Mouse (Mus musculus) adrenal gland, postnatal 14 days (tissue): ENCODE measurements around the gene Ass1. TPM values are rescaled to one million over a fixed set of nuclear protein-coding genes. Genes with fewer than 3 reads are reported as not detected.

Experiments
- DNase-seq: peaks from one replicate; pipeline ENCODE4 v3.0.0; 2021; ENCODE audit warnings: mixed read lengths
- total RNA-seq: library from RNA; stranded (reverse); gene quantifications from 2 replicates; pipeline ENCODE4 v1.2.3, GENCODE M21; 2021

Ass1 gene
- total RNA-seq, 1 experiment from 2014 or later = 410 TPM

DNA sequence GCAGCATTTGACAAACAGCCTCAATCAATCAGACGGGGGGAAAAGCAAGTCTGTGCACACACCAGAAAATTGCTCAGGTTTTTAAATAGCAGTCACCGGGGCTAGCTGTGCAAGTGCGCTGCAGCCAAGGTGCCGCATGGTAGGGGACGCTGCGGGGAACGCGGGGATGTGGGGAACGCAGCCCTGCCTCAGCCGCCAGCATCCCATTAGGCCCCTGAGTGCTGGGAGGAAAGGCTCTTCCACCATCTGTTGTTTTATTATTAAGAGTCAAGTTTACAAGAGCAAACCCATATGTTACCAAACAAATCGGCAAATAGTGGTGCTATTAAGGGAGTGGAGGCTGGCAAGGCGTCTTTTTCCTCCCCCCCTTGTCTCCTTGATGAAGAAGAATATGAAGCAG lies 19.2 kb downstream of the Ass1 start:
- no peak for DNase-seq

DNA sequence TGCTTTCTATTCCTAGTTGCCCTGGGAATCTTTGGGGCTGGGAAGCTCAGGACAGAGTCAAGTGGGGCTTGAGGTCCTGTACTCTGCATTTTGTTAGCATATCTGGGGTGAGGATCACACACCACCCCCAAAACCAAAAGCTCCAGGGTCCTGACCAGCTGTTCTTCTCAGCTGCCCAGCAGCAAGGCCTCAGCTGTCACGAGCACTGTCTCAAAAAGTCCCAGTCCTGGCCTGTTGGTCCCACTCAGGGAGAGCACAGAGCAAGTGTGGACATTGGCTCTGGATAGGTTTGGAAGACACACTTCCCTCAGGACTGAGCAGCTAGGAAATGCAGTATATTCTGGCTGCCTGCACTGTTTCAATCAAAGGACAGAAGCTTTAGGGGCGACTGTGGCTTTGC lies 20.5 kb downstream of the Ass1 start:
- no peak for DNase-seq

DNA sequence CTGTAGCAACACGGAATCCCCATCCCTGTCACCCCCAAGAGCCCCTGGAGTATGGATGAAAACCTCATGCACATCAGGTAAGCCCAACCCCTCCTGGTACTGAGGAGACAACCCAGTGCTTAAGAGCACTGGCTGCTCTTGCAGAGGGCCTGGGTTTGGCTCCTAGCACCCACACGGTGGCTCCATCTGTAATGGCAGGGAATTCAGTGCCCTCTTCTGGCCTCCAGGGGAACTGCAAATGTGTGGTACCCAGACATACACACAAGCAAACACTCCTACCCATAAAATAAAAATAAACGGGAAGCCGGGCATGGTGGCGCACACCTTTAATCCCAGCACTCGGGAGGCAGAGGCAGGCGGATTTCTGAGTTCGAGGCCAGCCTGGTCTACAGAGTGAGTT lies 22.3 kb downstream of the Ass1 start:
- DNase-seq = no peak

DNA sequence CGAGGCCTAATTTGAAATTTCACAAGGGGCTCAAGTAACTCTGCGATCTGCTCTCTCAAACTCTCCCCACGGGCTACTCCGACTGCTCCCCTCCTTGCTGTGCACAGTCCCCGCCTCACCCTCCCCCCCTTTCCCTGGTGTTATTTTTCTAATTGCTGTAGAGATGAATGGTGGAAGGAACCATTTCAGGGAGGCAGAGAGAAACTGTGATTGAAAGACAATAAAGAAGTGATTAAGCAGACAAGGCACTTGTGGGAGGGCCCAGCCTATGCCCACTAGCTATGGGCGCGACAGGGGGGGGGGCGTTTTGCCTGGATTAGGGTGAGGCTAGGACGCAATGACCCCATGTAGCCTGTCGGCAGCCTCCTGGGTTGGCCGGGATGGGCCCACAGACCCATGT lies 23.2 kb downstream of the Ass1 start:
- DNase-seq = no peak

DNA sequence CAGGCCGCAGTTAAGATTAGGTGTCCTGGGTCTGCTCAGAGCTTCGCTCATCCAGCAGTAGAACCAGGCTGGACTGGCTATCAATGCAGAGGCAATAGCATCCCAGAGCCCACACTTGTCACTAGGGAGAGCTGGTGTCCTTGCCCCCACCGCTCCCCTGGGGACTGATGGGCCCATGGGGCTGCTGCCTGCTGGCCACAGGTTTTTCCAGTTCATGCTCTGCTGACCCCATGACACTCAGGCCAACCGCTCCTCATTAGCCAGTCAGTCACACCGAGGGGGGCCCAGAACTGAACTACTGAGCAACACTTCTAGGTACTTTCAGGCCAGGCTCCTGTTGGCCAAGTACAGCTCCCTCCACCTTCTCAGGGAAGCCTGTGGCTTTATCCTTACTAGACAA lies 24.3 kb downstream of the Ass1 start:
- DNase-seq = no peak

DNA sequence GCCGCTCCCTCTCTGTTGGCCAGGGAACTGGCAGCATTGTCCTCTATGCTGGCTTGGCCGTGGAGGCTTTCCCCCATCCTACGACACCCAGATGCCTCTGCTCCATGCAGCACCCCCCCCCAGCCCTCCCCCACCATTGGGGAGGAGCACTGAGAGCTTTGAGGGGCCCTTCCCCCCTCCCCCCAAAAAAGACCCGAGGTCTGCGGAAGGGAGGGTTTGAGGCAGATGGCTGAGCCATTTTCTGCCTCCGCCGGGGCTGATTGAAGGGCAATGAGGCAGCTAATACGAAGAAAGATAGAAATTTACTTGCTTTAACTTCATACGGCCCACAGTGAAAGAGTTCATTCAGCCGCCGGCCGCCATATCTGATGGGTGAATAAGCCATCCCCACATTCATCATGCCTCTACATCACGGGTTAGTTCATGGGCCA lies 25.1 kb downstream of the Ass1 start:
- no peak for DNase-seq

DNA sequence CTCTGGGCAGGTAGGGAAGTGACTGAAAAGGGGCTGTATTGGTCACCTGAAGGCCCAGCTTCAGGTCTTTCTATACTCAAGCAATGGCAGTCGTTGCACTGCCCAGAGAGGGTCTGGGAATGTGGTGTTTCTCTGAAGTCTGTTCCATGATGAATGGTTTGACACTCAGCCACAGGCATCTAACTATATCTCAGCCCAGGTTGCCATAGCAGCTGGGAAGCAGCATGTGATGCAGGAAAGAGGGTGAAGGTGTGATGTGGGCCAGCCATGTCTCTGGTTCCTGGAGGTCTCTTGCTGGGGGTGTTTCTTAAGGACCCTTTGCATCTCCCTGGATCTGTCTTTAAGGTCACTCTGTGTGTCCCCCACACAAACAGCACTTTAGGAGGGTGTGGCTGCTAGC lies 26.1 kb downstream of the Ass1 start:
- DNase-seq = no peak

DNA sequence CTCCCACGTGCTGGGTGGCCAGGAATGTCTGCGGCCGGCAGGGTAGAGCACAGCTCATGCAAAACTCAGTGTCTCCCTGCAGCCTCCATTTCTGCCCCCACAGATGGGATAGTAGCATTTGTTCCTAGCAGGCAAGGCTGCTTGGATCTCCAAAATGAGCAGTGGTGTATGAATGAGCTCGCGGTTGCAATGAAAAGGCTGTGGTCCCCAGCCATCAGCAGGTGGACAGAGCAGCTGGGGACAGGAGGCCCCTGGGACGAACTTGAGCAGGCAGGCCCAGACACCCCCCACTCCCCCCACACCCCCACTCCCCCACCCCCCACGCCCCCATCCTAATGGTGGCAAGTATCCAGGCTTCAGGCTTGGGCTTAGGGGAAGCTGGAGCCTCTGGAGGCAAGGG lies 27.1 kb downstream of the Ass1 start:
- DNase-seq = no peak

DNA sequence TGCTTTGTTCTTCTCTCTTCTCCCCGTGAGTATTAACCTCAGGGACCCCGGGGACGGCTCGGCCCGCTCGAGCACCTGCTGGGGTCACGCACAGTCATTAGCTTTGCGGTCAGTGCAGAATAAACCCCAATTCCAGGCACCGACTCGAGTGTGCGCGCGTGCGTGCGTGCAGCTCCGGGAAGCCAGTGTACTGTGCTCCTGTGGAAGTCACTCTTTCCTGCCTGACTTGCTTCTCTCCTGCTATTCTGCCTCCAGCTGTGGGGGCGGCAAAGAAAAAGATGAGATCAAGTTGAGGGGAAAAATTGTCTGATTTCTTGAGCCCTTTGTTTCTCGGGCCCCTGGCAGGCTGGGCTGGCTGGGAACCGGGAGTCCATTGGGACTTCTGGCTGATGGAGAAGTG lies 27.6 kb downstream of the Ass1 start:
- no peak for DNase-seq

DNA sequence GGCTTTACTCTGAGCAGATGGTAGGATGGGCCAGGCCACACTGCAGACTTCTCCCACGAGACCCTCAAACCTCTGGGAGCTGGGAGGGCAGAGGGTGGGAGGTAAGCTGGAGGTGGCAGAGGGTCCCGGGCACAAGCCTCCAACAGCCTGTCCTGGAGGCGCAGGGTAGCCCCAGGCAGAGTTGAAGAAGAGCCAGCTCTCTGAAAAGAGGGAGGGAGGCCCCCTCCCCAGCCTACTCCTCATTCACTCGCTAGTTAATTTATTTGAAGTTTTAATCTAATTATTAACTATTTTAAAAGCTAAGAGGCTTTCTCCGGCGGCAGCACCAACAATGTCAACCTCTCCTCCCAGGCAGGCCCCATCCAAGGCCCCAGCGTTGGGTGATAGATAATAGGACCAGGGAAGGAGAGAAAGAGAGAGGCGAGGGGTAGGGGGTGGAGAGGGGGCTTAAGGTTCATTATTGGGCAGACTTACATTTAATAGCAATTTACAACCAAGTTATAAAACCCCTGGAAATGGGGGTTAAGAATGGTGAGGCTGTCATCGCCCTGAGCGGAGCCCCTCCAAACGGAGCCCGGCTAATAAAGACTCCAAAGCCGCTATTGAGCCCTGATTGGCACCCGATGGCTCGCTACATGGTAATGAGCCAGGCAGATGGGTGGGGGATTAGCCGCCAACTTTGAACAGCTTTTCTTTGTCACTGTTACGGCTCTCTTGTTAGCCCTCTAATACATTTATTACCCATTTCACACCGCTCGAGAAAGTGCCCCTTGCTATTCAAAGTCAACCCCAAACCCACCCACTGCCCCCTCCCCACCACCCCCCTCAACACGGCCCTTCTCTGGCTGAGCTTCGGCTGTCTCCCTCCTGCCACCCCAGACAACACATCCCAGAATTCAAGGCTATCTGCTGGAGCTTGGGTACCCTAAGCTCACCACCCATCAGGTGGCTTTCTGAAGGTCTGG lies 29.6 kb downstream of the Ass1 start:
- DNase-seq = no peak

DNA sequence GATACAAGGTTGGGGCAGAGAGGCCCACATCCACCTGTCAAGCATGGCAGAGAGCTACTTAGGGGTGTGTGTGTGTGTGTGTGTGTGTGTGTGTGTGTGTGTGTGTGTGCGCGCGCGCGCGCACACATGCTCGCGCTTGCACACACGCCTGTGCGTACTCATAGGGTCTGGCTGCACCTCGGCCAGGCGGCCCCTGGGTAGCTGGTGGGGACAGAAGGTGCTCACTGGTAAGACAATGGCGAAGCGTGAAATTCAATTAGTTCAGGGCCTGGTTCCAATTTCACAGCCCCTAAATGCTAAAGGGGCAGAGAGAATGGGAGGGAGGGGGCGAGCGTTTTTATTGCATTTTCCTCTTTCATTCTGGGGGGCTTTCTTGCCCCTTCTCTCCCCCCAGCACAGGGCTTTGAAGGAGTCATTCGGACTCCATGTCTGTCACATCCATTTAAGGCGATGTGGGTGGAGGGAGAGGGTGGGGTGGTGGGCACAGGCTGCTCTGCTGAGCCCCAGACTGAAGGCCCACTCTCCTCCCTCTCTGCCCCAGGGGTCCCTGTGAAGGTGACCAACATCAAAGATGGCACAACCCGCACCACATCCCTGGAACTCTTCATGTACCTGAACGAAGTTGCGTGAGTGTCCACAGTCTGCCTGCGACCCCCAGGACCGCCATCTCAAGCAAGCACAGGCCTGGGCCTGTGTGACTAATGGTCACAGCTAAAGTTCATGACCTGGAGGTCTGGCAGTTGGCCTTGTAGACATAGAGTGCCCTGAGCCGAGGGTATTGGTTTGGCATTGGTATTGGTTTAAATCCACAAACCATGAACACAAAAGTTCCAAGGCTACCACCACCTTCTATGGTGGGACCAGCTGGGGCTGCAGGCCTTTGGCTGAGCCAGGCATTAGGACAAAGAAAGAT lies 30.5 kb downstream of the Ass1 start:
- no peak for DNase-seq

DNA sequence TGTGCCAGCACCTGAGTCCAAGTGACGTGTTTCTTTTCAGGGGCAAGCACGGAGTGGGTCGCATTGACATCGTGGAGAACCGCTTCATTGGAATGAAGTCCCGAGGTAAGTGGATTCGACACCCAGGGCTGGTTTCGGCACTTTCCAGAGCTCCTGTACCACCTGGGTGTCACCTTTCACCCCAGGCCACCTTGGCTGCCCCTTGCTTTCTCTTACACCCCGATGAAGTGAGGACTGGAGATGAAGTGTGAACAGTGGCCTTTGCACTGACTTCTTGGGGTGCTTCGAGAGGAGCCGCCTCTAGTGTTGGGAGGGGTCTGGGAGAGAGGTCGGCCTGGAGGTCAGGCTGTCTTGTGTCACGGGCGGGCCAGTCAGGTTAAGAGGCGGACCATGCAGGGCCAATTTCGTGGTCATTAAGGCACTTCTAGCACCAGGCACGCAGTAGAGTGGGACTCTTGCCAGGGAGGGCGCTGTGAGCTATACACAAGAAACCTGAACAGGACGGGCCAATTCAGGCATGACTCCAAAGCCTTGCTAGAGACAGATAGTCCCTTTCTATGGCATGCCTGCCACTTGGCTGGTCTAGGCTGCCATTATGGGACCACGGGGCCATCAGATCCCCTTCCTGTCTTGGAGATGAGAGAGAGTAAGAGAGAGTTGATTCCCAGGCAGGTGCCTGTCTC lies 31.6 kb downstream of the Ass1 start:
- DNase-seq = peak; percentile 54

DNA sequence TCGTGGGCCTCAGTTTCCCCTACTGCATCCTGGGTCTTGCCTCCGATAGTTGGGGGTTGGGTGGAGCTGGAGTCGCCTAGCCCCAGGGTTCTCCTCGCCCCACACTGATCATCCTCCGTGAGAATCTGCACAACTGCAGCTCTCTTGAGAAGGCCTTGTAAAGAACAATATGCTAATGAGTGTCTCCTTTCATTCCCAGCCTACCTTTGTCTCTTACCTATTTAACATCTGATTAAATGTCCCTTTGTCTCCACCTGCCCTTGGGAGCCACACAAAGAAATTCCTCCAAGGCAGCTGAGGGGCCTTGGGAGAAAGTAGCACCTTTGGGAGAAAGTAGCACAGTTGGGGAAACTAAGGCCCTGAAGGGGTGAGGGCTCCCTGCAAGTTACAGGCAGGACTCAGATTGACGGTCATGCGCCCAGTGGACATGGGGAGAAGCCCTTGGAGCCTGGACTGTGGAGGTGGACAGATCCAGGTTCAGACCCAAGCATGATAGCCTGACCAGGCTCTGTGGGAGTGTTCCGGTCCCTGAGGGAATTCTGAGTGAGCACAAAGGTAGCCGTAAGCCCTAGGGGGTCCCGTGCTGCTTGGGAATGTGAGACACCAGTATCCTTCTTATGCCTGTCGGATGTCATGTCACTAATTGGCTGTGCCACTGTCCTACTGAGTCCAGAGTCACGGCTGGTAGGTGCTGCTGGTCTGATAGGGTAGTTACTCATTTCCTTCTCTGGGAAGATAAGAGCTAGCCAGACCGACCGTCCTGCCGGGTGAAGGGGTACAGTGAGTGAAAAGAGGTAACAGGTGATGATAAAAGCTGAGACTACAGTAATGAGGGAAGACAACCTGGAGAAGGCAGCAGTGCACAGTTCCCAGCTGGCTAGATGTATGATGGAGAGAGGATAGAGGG lies 32.9 kb downstream of the Ass1 start:
- DNase-seq = no peak

DNA sequence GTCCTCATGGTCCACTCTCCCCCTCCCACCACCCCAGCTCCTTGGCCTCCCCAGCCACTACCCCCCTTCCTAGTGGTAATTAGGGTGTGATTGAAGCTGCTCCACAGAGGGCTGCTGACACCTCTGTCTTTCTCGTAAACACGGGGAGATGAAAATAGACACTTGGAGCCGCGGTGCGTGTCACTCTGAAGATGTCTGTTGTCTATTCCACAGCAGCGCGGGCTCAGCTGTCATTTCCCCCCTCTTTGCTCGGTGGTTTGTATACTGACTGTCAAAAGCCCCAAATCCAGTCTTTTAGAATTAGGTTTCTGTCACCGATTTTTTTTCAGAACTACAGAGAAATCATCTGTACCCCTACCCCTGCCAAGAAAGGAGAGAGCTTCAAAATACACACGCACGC lies 35.5 kb downstream of the Ass1 start:
- DNase-seq = no peak

DNA sequence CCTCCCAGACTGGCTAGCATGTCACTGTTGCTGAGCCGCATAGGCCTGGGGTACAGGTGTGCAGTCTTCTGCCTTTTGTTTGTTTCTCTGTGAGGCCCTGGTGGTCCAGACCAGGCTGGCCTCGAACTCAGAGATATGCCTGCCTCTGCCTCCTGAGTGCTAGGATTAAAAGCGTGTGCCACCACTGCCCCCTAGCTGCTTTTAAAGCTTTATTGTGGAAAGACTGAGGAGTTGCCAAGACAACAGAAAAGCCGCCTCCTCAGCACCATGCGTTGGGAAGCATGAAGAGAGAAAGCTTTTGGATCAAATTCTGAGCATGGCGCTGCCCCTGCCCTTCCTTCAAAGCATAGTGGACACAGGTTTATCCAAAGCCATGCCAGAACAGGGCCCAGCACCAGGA lies 38.8 kb downstream of the Ass1 start:
- DNase-seq = no peak

DNA sequence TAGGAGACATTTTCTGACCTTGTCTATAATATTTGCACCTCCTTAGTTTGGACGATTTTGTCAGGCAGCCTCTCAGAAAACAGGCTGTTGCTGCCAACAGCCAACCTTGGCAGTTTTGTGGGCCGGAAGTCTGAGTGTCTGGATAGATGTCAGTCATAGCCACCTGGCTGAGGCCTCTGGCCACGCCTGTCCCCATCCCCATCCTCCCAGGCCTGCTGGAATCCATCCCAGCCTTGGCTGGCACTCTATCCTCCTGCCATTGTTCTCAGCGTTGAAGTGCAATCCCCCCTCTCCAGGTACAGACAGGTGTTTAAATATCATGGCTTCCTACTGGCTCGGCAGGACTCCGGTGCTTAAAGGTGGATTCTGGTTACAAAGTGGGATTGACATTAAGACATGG lies 41.3 kb downstream of the Ass1 start:
- no peak for DNase-seq

DNA sequence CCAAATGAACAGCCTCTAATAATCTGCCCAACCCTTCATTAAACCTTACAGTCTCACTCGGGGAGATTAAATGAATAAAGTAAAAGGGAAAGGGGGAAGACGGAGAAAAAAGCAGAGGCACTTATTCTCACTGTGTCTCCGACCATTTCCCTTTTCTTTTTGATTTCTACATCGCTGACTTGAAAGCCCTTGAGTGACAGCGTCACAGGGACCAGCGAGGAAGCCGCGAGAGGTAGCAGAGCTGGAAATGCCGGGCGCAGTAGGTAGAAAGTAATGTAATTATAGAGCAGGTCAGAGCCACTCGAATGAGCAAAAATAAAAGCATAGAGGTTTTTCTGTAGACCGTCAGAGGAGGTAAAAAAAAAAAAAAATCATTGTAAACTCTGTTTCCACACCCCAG lies 46.5 kb downstream of the Ass1 start:
- no peak for DNase-seq

DNA sequence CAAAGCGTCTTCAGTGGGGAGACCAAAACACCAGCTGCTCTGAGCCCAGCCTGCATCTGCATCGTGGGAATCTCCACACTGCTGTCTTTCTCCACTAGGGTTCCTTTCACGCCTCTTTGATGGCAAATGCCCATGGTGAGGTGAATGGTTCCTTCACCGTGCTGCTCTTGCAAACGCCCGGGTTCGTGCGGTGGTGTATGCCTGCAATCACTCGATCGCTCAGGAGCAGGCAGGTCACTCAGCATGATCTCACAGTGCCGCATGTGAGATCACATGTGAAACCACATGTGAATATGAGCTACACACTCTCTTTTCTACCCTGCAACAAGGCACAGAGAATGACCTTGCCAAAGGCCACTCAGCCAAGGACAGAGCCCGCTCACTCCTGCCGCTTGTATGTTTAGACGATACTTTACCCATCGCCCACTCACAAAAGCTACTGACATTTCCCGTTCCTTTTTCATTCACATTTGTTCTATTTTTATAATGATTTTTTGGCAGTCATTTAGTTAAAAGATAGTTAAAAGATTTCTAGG lies 51.9 kb downstream of the Ass1 start:
- DNase-seq = peak; percentile 65

DNA sequence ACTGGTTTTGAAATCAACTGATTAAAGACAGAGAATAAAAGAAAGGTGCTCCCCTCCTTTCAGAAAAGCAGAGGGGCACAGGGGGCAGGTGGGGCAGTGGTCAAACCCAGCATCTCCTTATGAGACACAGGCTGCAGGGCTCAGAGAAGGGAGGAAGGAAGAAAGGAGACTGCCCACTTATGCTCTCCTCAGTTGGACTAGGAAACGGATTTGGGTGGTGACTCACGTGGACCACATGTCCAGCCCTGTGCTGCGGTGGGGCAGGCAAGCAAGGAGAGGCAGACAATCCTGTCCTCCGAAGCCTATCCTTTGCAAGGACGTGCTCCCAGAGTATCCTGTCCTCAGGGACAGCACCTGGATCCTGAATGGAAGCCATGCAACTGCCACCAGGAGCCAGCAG lies 54.6 kb downstream of the Ass1 start:
- peak; percentile 73 for DNase-seq

DNA sequence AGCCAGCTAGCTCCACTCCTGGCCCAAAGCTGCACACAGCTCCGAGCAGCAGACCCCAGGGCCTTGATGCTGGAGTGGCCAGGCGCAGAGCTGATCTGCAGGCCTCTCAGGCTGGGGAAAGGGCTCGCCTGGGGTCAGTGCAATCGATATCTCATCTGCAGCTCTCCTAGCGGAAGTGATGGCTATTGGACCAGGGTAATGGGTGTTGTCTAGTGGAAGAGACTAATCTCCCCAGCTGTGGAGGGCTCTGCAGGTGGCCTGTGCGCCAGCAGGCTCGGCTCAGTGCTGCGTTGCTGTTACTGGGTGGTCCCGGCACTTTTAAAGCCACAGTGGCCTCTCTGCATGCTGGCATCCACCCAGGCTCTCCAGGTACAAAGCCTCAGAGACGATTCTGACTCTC lies 55.8 kb downstream of the Ass1 start:
- no peak for DNase-seq

DNA sequence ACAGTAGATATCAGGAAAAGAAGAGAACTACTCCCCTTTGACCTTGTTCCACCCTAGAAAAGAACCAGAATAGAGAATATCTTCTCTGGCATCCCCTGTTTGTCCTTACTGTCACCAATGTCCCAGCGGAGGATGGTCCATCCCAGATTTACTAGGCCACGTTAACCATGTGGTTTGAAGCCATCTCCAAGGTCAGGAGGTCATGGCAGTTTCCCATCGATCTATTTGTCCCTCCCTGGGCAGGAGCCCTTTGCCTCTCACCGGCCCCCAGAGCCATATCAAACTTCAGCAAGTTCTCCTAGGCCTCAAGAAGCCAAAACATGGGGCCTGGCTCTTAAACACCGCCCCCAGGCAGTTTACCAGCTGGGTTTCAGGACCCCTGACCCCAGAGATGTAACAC lies 60.2 kb downstream of the Ass1 start:
- DNase-seq = no peak
